Mouse (Mus musculus) cortical plate, adult 2 months (tissue): ENCODE measurements around the gene Heyl. TPM values are rescaled to one million over a fixed set of nuclear protein-coding genes. Genes with fewer than 3 reads are reported as not detected.

Source experiments
- H3K27ac ChIP-seq: fragments of 200-500 bp; 2 replicates; pipeline ENCODE4 v1.5.1; 2012; ENCODE audit warnings: low read length, control low read depth, inconsistent platforms; ENCODE audit not compliant: insufficient read depth
- H3K4me1 ChIP-seq: fragments of 200-500 bp; 2 replicates; pipeline ENCODE4 v1.6.1; 2011; ENCODE audit warnings: low read length; ENCODE audit not compliant: control insufficient read depth, insufficient read depth
- H3K4me3 ChIP-seq: fragments of 200-500 bp; 2 replicates; pipeline ENCODE4 v1.5.1; 2011; ENCODE audit warnings: mild to moderate bottlenecking, low read length, control low read depth; ENCODE audit not compliant: insufficient read depth
- CTCF ChIP-seq: fragments of 200-500 bp; IDR thresholded peaks from 2 replicates; pipeline ENCODE4 v1.5.1; 2011; ENCODE audit warnings: mild to moderate bottlenecking, control low read depth, low read length; ENCODE audit not compliant: insufficient read depth; ENCODE audit errors: extremely low read depth
- POLR2A ChIP-seq: fragments of 200-500 bp; IDR thresholded peaks from 2 replicates; pipeline ENCODE4 v1.6.1; 2011; ENCODE audit warnings: mild to moderate bottlenecking, low read length, control low read depth; ENCODE audit not compliant: insufficient read depth; ENCODE audit errors: extremely low read depth
- polyA plus RNA-seq: library from polyadenylated mRNA; depleted of rRNA; stranded (reverse); fragments of >200 nt; gene quantifications from 2 replicates; pipeline ENCODE4 v1.2.3, GENCODE M21; 2012; rRNA removed

Gene Heyl
- 2.0 TPM in 2 replicates for polyA plus RNA-seq

DNA sequence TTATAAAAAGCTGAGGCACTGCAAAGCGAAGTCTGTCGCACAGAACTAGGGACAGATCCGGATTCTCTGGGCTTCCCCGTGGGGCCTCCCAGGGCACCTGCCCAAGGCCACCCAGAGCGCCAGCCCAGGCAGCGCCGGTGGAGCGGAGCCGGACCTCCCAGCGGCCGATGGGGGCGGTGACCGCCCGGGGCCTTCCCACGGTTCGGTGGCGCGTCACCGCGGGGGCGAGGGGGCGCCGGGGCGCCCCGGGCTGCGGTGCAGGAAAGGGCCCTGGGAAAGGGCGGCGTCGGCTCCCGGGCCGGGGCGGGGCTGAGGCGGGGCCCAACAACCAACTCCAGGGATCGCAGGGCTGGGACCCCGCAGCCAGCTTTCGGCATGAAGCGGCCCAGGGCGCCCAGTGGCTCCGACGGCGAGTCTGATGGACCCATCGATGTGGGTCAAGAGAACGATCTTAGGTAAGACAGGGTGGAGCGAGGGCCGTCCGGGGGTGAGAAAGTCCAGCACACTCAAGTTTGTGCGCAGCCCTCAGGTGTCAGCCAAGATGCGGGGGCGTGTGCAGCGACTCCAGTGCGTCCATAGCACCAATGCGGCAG is at the start of gene Heyl:
Gene Heyl, plus strand, starts transcription at position 65 of the 593 bp plus-strand sequence.
- Histone ChIP-seq H3K27ac (no peak within 1 kb of the TSS), H3K4me3 (no peak within 1 kb of the TSS), H3K4me1 (no peaks in the 10 kb centered on the region)
- TF ChIP-seq POLR2A (no peak), CTCF (no peak)

DNA sequence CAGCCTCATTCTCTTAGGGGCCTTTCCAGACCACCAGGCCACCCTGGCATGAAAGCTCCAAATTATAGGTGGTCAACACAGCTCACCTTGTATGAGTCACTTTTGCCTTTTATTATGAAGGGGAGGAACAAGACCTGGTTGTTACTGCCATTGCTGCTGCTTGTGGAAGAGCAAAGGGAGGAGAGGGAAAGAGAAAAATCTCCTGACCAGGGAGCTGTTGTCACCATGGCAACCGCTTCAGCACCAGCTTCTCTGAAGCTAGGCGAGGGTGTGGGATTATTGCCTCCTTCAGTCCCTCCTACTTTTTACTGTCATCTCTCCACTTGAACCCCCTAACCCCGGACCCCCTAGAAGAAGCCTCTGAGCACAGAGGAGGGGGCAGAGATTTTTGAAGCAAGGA is 48.5 kb upstream of the Heyl start:
- Histone ChIP-seq H3K4me3 (peak overlapping the region; percentile 62), H3K4me1 (peaks cover 6% of the 10 kb centered on the region; the same call in 1 of the 2 replicates), H3K27ac (peak overlapping the region; percentile 51; the same call in 1 of the 2 replicates)
- no peak for TF ChIP-seq CTCF
- TF ChIP-seq POLR2A = peak; percentile 39; the same call in 1 of the 2 replicates

DNA sequence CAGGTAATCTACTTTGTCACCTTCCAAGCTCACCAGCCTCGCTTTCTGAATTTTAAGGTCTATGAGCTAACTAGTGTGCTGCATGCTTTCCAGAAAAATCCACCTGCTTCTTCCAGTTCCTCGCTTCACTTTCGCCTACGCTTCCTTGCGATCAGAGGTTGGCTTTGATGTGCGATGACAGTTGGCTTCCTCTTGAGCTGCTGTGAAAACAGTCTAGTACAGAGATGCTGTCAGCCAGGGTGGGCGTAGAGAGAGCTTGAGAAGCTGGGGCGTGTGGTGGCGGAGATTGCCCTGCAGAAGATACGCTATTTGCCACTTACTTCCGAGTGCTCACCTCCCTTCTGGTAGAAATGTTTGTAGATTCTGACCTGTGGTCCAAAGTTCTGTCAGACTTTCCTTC is 41.0 kb upstream of the Heyl start:
- Histone ChIP-seq H3K4me3 (no peak overlapping the region), H3K4me1 (peaks cover 6% of the 10 kb centered on the region; the same call in 1 of the 2 replicates), H3K27ac (no peak overlapping the region)
- TF ChIP-seq CTCF (no peak), POLR2A (no peak)

DNA sequence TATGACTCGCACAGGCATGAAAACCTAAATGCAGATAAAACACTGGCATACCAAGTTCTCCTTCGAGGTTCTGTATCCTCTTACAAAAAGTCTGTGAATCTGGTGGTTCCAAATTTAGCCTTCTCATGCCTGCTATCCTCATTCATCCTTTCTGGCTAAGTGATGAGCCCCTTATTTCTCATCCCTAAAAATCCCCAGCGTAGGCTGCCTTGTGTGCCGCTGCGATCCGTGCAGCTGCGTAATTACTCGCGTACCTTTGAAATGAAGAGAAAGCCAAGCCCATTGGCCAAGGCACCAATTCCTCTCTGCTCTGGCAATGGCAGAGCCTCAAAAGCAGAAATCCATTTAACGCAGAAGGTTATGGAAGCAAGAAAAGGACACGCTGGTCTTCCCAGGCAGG is 39.6 kb upstream of the Heyl start:
- Histone ChIP-seq H3K4me3 (no peak overlapping the region), H3K4me1 (peaks cover 6% of the 10 kb centered on the region; the same call in 1 of the 2 replicates), H3K27ac (0 out of 2 replicates have a peak overlapping the region, but pooled peaks have one; percentile 17)
- TF ChIP-seq POLR2A (no peak), CTCF (no peak)

DNA sequence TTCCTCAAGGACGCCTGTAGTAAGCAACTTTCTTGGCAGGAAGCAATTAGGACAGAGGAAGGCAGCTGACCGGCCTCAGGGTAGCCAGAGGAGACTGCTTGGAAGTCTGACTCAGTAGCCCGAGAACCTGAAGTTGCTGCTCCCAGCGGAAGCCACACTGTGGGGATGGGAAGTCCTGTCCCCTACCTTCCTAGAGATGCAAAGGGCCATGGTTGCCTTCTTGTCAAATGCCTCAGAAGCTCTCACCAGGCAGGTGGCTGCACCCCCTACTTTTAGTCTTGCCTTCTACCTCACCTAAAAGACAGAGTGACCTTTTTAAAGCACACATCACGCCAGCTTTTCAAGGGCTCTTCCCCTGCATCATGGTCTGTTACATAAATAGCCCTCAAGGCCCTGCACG is 36.7 kb upstream of the Heyl start:
- Histone ChIP-seq H3K4me1 (peaks cover 6% of the 10 kb centered on the region; the same call in 1 of the 2 replicates), H3K4me3 (no peak overlapping the region), H3K27ac (no peak overlapping the region)
- TF ChIP-seq POLR2A = no peak
- no peak for TF ChIP-seq CTCF

DNA sequence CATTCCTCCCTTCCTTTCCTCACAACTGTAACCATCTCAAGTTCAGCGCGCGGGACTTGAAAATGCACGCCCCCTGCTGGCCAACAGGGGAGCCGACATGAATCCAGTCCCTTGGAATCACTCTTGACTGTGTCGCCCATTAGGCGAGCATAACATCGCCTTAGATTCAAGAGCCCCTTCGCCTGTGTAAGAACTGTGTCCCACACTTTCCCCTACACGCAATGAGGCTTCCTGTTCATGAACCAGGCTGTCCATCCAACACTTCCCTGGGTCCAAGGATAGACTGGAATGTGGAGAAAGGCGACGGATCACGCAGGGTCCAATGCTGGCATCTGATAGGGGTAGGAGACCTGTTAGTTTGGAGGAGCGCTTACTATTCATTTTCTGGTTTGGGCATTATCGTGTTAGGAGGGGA is 32.6 kb upstream of the Heyl start:
- peak overlapping the region; percentile 14 for H3K4me3 ChIP-seq
- H3K27ac ChIP-seq = no peak overlapping the region
- no peaks in the 10 kb centered on the region for H3K4me1 ChIP-seq
- TF ChIP-seq CTCF (peak; percentile 66), POLR2A (0 out of 2 replicates have a peak, but pooled peaks have one; percentile 28)

DNA sequence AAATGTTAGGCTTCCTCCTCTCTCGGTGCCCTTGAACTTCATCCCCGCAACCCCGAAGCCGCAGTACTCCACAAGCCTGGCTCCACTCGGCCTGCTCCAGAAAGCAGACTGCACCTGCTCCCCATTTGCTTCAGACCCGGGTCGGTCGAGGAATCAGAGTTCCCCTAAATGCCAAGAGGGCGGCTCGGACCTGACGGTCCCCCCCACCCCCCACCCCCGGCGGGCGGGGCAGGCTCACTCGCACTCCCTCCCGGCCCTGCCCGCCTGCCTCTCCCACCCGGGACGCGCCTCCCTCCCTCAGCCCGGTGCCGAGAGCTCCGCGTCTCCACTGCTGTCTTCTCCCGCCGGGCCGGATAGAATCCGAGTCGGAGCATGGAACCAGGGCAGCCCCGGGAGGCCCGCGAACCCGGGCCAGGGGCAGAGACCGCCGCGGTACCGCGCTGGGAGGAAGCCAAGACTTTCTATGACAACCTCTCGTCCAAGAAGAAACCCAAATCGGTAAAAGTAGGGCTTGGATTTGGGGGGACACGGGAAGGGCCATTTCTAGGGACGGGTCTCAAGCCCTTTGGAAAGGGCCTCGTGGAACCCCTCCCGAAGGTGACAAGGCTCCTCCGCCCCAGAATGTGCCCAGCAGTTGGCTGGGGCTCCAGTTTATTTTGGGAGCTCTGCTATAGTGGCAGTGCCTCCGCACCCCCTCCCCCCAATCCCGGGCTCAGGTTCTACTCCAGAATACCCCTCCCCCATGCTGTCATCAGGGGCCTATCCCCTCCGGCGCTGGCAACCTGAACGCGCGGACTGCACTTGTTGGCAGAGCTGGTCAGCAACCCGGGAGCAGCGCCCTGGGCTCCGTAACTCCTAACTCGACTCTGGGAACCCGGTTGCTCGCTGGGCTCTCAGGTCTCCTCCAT is 31.9 kb upstream of the Heyl start, which contains the start of gene Nt5c1a:
Gene Nt5c1a, plus strand, starts transcription at position 319 of the 908 bp plus-strand sequence.
- H3K4me1 ChIP-seq = no peaks in the 10 kb centered on the region
- H3K4me3 ChIP-seq = peak within 1 kb of the TSS; percentile 14
- TF ChIP-seq POLR2A (no peak), CTCF (no peak)
- H3K27ac ChIP-seq = no peak within 1 kb of the TSS

DNA sequence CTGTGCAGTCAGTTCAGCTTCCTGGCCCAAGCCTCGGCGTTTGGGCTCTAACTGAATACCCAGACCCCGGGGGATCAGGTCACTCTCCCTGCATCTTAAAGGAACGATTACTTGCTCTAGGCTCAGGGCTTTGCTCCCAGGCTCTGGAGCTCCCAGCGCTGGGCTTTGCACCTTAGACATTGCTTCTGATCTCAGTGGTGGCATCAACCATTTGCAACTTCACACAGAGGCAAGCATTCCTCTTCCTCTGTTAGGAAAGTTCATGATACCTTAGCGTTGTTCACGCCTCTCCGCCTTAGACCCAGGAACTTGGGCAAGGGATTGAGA is 31.3 kb upstream of the Heyl start:
- TF ChIP-seq POLR2A (no peak), CTCF (no peak)
- Histone ChIP-seq H3K4me3 (peak overlapping the region; percentile 14), H3K27ac (no peak overlapping the region), H3K4me1 (no peaks in the 10 kb centered on the region)

DNA sequence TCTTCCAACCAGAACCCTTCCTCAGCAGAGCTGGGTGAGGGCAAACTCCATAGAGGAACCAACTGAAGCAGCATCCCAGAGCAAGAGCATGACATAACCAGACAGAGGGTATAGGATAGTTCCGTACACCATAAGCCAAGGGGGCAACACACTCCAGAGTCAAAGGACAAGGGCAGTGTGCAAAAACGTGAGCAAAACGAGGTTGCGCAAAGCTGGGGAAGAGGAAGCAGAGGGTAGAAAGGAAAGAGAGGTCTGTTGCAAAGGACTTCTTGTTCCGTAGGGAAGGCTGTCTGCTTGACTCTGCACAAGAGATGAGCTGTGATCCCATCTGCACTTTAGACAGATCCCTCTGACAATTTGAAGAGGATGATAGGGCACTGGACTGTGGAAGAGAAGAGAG is 26.0 kb upstream of the Heyl start:
- no peaks in the 10 kb centered on the region for H3K4me1 ChIP-seq
- no peak overlapping the region for H3K4me3 ChIP-seq
- TF ChIP-seq POLR2A = no peak
- no peak for TF ChIP-seq CTCF
- no peak overlapping the region for H3K27ac ChIP-seq
